Mouse (Mus musculus) erythroblast, embryonic 14.5 days (primary cell): ENCODE measurements around the gene Slc1a7.

Experiments used
- GATA1 ChIP-seq: IDR thresholded peaks from 2 replicates; pipeline ENCODE4 v1.6.1; 2012; ENCODE audit warnings: low read length, inconsistent platforms, mixed read lengths
- TAL1 ChIP-seq: IDR thresholded peaks from 3 replicates; pipeline ENCODE4 v1.6.1; 2012; ENCODE audit warnings: low read length, inconsistent platforms, mixed read lengths

- TF ChIP-seq GATA1 (no peak), TAL1 (no peak)
Observed at GRCm38 (mm10) chr4:107931453-107931852, 36.7 kb upstream of the Slc1a7 start.
